Mouse (Mus musculus) NIH3T3 (cell line): ENCODE measurements around the gene Vmn1r176.
"Not testable (repeated sequence)": the region's sequence is repeated elsewhere in the genome, so short reads cannot be mapped to it uniquely, and the experiment has no call there.

Experiments used
- DNase-seq: peaks from one replicate; pipeline ENCODE4 v3.0.0-alpha.2; 2012; ENCODE audit warnings: low read depth

The Vmn1r176 gene

GRCm38 (mm10) chr7:23837272-23837671 lies at the start of gene Vmn1r176:
Vmn1r176 (minus strand) TSS chr7:23837372.
- not testable (repeated sequence) for DNase-seq

- not testable (repeated sequence) for DNase-seq
These were observed 39.7 kb upstream of the Vmn1r176 start for GRCm38 (mm10) chr7:23876918-23877317.

- DNase-seq = not testable (repeated sequence)
These were observed 29.2 kb upstream of the Vmn1r176 start, which contains the start of gene Vmn1r177 for GRCm38 (mm10) chr7:23866349-23866748. Vmn1r177 (minus strand) TSS chr7:23866449.

GRCm38 (mm10) chr7:23810543-23810942 lies 26.6 kb downstream of the Vmn1r176 start, which contains the start of gene Vmn1r175:
Vmn1r175 (minus strand) TSS chr7:23810643.
- not testable (repeated sequence) for DNase-seq

GRCm38 (mm10) chr7:23784526-23784925 lies 52.6 kb downstream of the Vmn1r176 start:
- no peak for DNase-seq
